Mouse (Mus musculus): ENCODE measurements at regions not wholly inside any gene's neighbourhood (a gene's known extent, or its start where the extent isn't known, plus 50 kb on each side); places are given as distances from the start of the nearest gene placed in this dataset.

GRCm38 (mm10) chr12:56472856-56473647 lies 63.7 kb downstream of the Nkx2-1 start:
- no peak for DNase-seq (ENCODE audit: low spot score in 2 of 2)

- DNase-seq (ENCODE audit: low spot score in 2 of 2), result no peak
Measured at GRCm38 (mm10) chr12:56470932-56471500, 65.7 kb downstream of the Nkx2-1 start.

- no peak for DNase-seq (ENCODE audit: low spot score in 2 of 2)
Measured at GRCm38 (mm10) chr12:56459508-56460119, 77.1 kb downstream of the Nkx2-1 start.

GRCm38 (mm10) chr12:56458665-56459507 lies 77.8 kb downstream of the Nkx2-1 start:
- DNase-seq (ENCODE audit: low spot score in 2 of 2), result no peak

- DNase-seq (ENCODE audit: low spot score in 2 of 2), result no peak
Measured at GRCm38 (mm10) chr12:56457951-56458350, 78.8 kb downstream of the Nkx2-1 start.

- no peak for DNase-seq (ENCODE audit: low spot score in 2 of 2)
Measured at GRCm38 (mm10) chr12:56457356-56457755, 79.4 kb downstream of the Nkx2-1 start.

- no peak for DNase-seq (ENCODE audit: low spot score in 2 of 2)
Measured at GRCm38 (mm10) chr12:56450261-56450660, 86.4 kb downstream of the Nkx2-1 start.

- DNase-seq (ENCODE audit: low spot score in 2 of 2), result no peak
Measured at GRCm38 (mm10) chr12:56448786-56449564, 87.7 kb downstream of the Nkx2-1 start.

GRCm38 (mm10) chr12:56441166-56441817 lies 95.4 kb downstream of the Nkx2-1 start:
- no peak for DNase-seq (ENCODE audit: low spot score in 2 of 2)

GRCm38 (mm10) chr12:56440068-56440847 lies 94.6 kb upstream of the Mbip start:
- DNase-seq (ENCODE audit: low spot score in 2 of 2), result no peak

- no peak for DNase-seq (ENCODE audit: low spot score in 2 of 2)
Measured at GRCm38 (mm10) chr12:56438384-56438783, 92.7 kb upstream of the Mbip start.

GRCm38 (mm10) chr12:56437975-56438374 lies 92.3 kb upstream of the Mbip start:
- DNase-seq (ENCODE audit: low spot score in 2 of 2), result no peak

GRCm38 (mm10) chr12:56426681-56427246 lies 81.1 kb upstream of the Mbip start:
- peak in 1 of 2 experiments; percentile 9 for DNase-seq (ENCODE audit: low spot score in 2 of 2)

- DNase-seq (ENCODE audit: low spot score in 2 of 2), result no peak
Measured at GRCm38 (mm10) chr12:56416106-56416505, 70.4 kb upstream of the Mbip start.

- peak in 1 of 2 experiments; percentile 22 for DNase-seq (ENCODE audit: low spot score in 2 of 2)
Measured at GRCm38 (mm10) chr12:56414861-56415765, 69.4 kb upstream of the Mbip start.

- no peak for DNase-seq (ENCODE audit: low spot score in 2 of 2)
Measured at GRCm38 (mm10) chr12:56405658-56406057, 60.0 kb upstream of the Mbip start.

- peak; percentile 8 to 21 for DNase-seq (ENCODE audit: low spot score in 2 of 2)
Measured at GRCm38 (mm10) chr12:56404833-56405232, 59.1 kb upstream of the Mbip start.

GRCm38 (mm10) chr12:56404262-56404661 lies 58.6 kb upstream of the Mbip start:
- DNase-seq (ENCODE audit: low spot score in 2 of 2), result no peak
